Mouse (Mus musculus): ENCODE results near the gene Plekha6. TPM values are rescaled to one million over a fixed set of nuclear protein-coding genes. Genes with fewer than 3 reads are reported as not detected.

Gene Plekha6
- 0.57 TPM in 1 of 2 replicates, not detected in the other for polyA plus RNA-seq (2012; ENCODE audit: insufficient read depth, low replicate concordance)

GRCm38 (mm10) chr1:133163820-133164431 lies at the start of gene Plekha6:
Gene Plekha6, plus strand, starts transcription at chr1:133164210.
- H3K36me3 ChIP-seq (replicated peaks; ENCODE audit: low read length) = no peaks in the 10 kb centered on the region
- peaks cover 93% of the 10 kb centered on the region for H3K27me3 ChIP-seq (replicated peaks)
- no peaks in the 10 kb centered on the region for H3K9me3 ChIP-seq
- H3K4me1 ChIP-seq = peaks cover 35% of the 10 kb centered on the region
- TF ChIP-seq FLI1 (IDR thresholded peaks at IDR 0.05; ENCODE audit: low read length) (no peak), GATA1 (IDR thresholded peaks at IDR 0.05; ENCODE audit: borderline replicate concordance, low read length) (no peak)
- peak within 1 kb of the TSS; percentile 88 for H3K4me3 ChIP-seq (replicated peaks)

GRCm38 (mm10) chr1:133116108-133116507 lies 47.9 kb upstream of the Plekha6 start:
- peaks cover 4% of the 10 kb centered on the region for H3K36me3 ChIP-seq (replicated peaks; ENCODE audit: low read length)
- peaks cover 8% of the 10 kb centered on the region; the same call in 1 of the 2 replicates for H3K9me3 ChIP-seq
- peaks cover 39% of the 10 kb centered on the region for H3K4me1 ChIP-seq
- no peaks in the 10 kb centered on the region for H3K27me3 ChIP-seq (replicated peaks)
- no peak for TF ChIP-seq GATA1 (IDR thresholded peaks at IDR 0.05; ENCODE audit: borderline replicate concordance, low read length)
- TF ChIP-seq FLI1 (IDR thresholded peaks at IDR 0.05; ENCODE audit: low read length) = no peak
- H3K4me3 ChIP-seq (replicated peaks) = no peak overlapping the region

- no peak overlapping the region for H3K4me3 ChIP-seq (replicated peaks)
- H3K36me3 ChIP-seq (replicated peaks; ENCODE audit: low read length) = peaks cover 4% of the 10 kb centered on the region
- TF ChIP-seq FLI1 (IDR thresholded peaks at IDR 0.05; ENCODE audit: low read length) (no peak), GATA1 (IDR thresholded peaks at IDR 0.05; ENCODE audit: borderline replicate concordance, low read length) (no peak)
- no peaks in the 10 kb centered on the region for H3K27me3 ChIP-seq (replicated peaks)
- H3K4me1 ChIP-seq = peaks cover 43% of the 10 kb centered on the region
- peaks cover 8% of the 10 kb centered on the region; the same call in 1 of the 2 replicates for H3K9me3 ChIP-seq
Observed at GRCm38 (mm10) chr1:133118127-133118526, 45.9 kb upstream of the Plekha6 start.

- Histone ChIP-seq H3K4me3 (replicated peaks) (peak overlapping the region; percentile 78), H3K9me3 (peaks cover 5% of the 10 kb centered on the region; the same call in 1 of the 2 replicates), H3K27me3 (replicated peaks) (no peaks in the 10 kb centered on the region), H3K36me3 (replicated peaks; ENCODE audit: low read length) (peaks cover 4% of the 10 kb centered on the region), H3K4me1 (peaks cover 44% of the 10 kb centered on the region)
- TF ChIP-seq FLI1 (IDR thresholded peaks at IDR 0.05; ENCODE audit: low read length) = no peak
- TF ChIP-seq GATA1 (IDR thresholded peaks at IDR 0.05; ENCODE audit: borderline replicate concordance, low read length) = no peak
Observed at GRCm38 (mm10) chr1:133118844-133119243, 45.2 kb upstream of the Plekha6 start.

GRCm38 (mm10) chr1:133119931-133120712 lies 43.9 kb upstream of the Plekha6 start:
- peaks cover 46% of the 10 kb centered on the region for H3K4me1 ChIP-seq
- no peaks in the 10 kb centered on the region for H3K27me3 ChIP-seq (replicated peaks)
- H3K4me3 ChIP-seq (replicated peaks) = no peak overlapping the region
- TF ChIP-seq GATA1 (IDR thresholded peaks at IDR 0.05; ENCODE audit: borderline replicate concordance, low read length) = no peak
- no peak for TF ChIP-seq FLI1 (IDR thresholded peaks at IDR 0.05; ENCODE audit: low read length)
- H3K36me3 ChIP-seq (replicated peaks; ENCODE audit: low read length) = no peaks in the 10 kb centered on the region
- H3K9me3 ChIP-seq = peaks cover under 1% of the 10 kb centered on the region; the same call in 1 of the 2 replicates

- H3K4me3 ChIP-seq (replicated peaks) = no peak overlapping the region
- no peaks in the 10 kb centered on the region for H3K36me3 ChIP-seq (replicated peaks; ENCODE audit: low read length)
- H3K4me1 ChIP-seq = peaks cover 46% of the 10 kb centered on the region
- H3K9me3 ChIP-seq = no peaks in the 10 kb centered on the region
- no peaks in the 10 kb centered on the region for H3K27me3 ChIP-seq (replicated peaks)
- TF ChIP-seq FLI1 (IDR thresholded peaks at IDR 0.05; ENCODE audit: low read length) (no peak), GATA1 (IDR thresholded peaks at IDR 0.05; ENCODE audit: borderline replicate concordance, low read length) (no peak)
Observed at GRCm38 (mm10) chr1:133121246-133121645, 42.8 kb upstream of the Plekha6 start.

- H3K36me3 ChIP-seq (replicated peaks; ENCODE audit: low read length) = no peaks in the 10 kb centered on the region
- no peak overlapping the region for H3K4me3 ChIP-seq (replicated peaks)
- H3K4me1 ChIP-seq = peaks cover 51% of the 10 kb centered on the region
- H3K27me3 ChIP-seq (replicated peaks) = no peaks in the 10 kb centered on the region
- H3K9me3 ChIP-seq = no peaks in the 10 kb centered on the region
- TF ChIP-seq FLI1 (IDR thresholded peaks at IDR 0.05; ENCODE audit: low read length) (no peak), GATA1 (IDR thresholded peaks at IDR 0.05; ENCODE audit: borderline replicate concordance, low read length) (no peak)
Observed at GRCm38 (mm10) chr1:133124137-133124536, 39.9 kb upstream of the Plekha6 start.

GRCm38 (mm10) chr1:133125640-133126364 lies 38.2 kb upstream of the Plekha6 start:
- TF ChIP-seq GATA1 (IDR thresholded peaks at IDR 0.05; ENCODE audit: borderline replicate concordance, low read length) = no peak
- TF ChIP-seq FLI1 (IDR thresholded peaks at IDR 0.05; ENCODE audit: low read length) = no peak
- Histone ChIP-seq H3K27me3 (replicated peaks) (no peaks in the 10 kb centered on the region), H3K4me1 (peaks cover 50% of the 10 kb centered on the region)

GRCm38 (mm10) chr1:133126365-133126740 lies 37.7 kb upstream of the Plekha6 start:
- no peak for TF ChIP-seq GATA1 (IDR thresholded peaks at IDR 0.05; ENCODE audit: borderline replicate concordance, low read length)
- Histone ChIP-seq H3K4me1 (peaks cover 45% of the 10 kb centered on the region), H3K36me3 (replicated peaks; ENCODE audit: low read length) (no peaks in the 10 kb centered on the region), H3K9me3 (no peaks in the 10 kb centered on the region), H3K27me3 (replicated peaks) (no peaks in the 10 kb centered on the region), H3K4me3 (replicated peaks) (no peak overlapping the region)

More at GRCm38 (mm10) chr1:133125640-133126364, 38.2 kb upstream of the Plekha6 start:
- Histone ChIP-seq H3K4me3 (replicated peaks) (no peak overlapping the region), H3K36me3 (replicated peaks; ENCODE audit: low read length) (no peaks in the 10 kb centered on the region), H3K9me3 (no peaks in the 10 kb centered on the region)
